Mouse (Mus musculus) urinary bladder, adult 18-20 months (tissue): Measurements from ENCODE around the gene BC147527.
"Not testable (repeated sequence)": the region's sequence is repeated elsewhere in the genome, so short reads cannot be mapped to it uniquely, and the experiment has no call there.

Source experiments
- DNase-seq, 2 experiments: peaks; one replicate each; pipeline ENCODE4 v3.0.0; 2022; ENCODE audit warnings: low spot score in 2 of 2, mixed read lengths in 2 of 2

Gene BC147527

GRCm38 (mm10) chr13:120299991-120300442 lies at the start of gene BC147527:
Gene BC147527, plus strand, starts transcription at chr13:120300392.
- DNase-seq, result no peak

GRCm38 (mm10) chr13:120251208-120251924 lies 48.8 kb upstream of the BC147527 start:
- not testable (repeated sequence) for DNase-seq

- not testable (repeated sequence) for DNase-seq
Measured at GRCm38 (mm10) chr13:120258817-120259658, 41.2 kb upstream of the BC147527 start.

- DNase-seq, result not testable (repeated sequence)
Measured at GRCm38 (mm10) chr13:120259718-120260117, 40.5 kb upstream of the BC147527 start.

- not testable (repeated sequence) for DNase-seq
Measured at GRCm38 (mm10) chr13:120262870-120263269, 37.3 kb upstream of the BC147527 start, which contains the start of gene AF067061. Gene AF067061, plus strand, starts transcription at chr13:120263114.

- not testable (repeated sequence) for DNase-seq
Measured at GRCm38 (mm10) chr13:120277837-120278236, 22.4 kb upstream of the BC147527 start.

GRCm38 (mm10) chr13:120278784-120279183 lies 21.4 kb upstream of the BC147527 start:
- no peak for DNase-seq

GRCm38 (mm10) chr13:120299324-120299894 lies 783 bp upstream of the BC147527 start:
- no peak for DNase-seq

- no peak for DNase-seq
Measured at GRCm38 (mm10) chr13:120300853-120301252, 661 bp downstream of the BC147527 start.

- no peak for DNase-seq
Measured at GRCm38 (mm10) chr13:120310749-120311148, 10.6 kb downstream of the BC147527 start.

- DNase-seq, result no peak
Measured at GRCm38 (mm10) chr13:120313584-120313983, 13.4 kb downstream of the BC147527 start.

GRCm38 (mm10) chr13:120316578-120316977 lies 16.4 kb downstream of the BC147527 start, which contains the start of gene Tcstv3:
Gene Tcstv3, plus strand, starts transcription at chr13:120316878.
- not testable (repeated sequence) for DNase-seq

- DNase-seq, result no peak
Measured at GRCm38 (mm10) chr13:120320183-120320582, 20.0 kb downstream of the BC147527 start.

GRCm38 (mm10) chr13:120320721-120321120 lies 20.5 kb downstream of the BC147527 start:
- DNase-seq, result no peak
